Mouse (Mus musculus) adipocyte (in vitro differentiated cells): ENCODE results near the gene Mtrr.

Source experiments
- DNase-seq: peaks from one replicate; pipeline ENCODE4 v3.0.0-alpha.2; 2016; ENCODE audit warnings: low spot score

The Mtrr gene

GRCm38 (mm10) chr13:68581747-68582516, at the start of gene Mtrr, which contains the start of gene Fastkd3:
Mtrr (minus strand) TSS chr13:68582149.
Fastkd3 (plus strand) TSS chr13:68582234.
- peak; percentile 88 for DNase-seq

DNA sequence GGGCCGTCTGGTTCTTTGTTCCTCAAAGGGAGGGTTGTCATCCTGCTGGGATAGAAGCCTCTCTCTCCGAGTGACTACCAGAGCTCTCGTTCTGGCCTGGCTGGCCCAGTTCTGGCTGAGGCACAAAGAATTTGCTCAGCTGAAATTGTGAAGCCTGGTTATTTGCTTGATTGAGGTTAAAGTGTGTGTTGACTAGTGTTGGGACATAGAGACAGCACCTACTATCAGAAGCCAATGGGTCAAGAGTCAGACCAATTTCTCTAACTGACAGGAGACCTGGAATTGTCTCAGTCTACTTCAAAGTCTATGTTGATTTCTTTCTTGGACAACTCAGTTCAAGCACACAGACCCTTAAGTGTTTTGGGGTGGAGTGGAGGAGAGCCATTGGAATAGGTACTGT, 45.1 kb upstream of the Mtrr start:
- no peak for DNase-seq

DNA sequence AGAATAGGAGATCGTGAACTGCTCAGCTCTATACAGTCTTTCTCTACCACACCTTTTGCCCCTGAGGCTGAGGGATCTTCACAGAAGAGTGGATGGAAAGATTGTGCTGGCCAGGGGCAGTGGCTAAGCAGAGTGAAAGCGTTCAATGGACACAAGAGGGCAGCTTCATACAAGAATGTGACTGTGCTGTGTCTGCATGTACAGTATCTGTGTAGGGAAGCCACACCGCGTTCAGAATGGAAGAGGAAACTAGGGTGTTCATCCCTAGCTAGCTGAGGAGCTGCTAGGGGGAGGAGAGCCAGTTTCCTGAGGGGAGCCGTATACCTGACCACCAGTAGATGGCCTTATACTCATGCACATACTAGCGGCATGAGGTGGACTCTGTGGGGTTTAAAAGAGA, 40.8 kb upstream of the Mtrr start:
- DNase-seq: no peak

- DNase-seq: no peak
Observed at GRCm38 (mm10) chr13:68607652-68608405, 25.9 kb upstream of the Mtrr start.

- DNase-seq: no peak
Observed at GRCm38 (mm10) chr13:68605689-68606126, 23.8 kb upstream of the Mtrr start.

DNA sequence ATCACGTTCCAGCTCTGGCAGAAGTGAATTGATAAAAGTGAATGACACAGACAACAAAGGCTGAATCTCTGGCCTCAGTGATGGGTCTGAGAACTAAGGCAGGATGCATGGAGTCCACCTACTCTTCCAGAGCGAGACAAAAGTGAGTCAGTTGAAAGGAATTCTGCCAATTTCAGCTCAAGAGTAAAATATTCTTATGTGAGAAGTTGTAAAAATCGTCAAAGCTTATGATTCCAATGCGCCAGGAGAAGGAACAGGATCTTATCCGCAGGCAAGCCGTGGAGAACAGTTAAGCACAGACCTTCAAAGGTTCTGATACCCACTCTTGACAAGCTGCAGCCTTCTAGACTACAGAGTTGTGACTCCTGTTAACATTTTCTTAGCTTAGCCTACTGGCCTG, 21.1 kb upstream of the Mtrr start:
- DNase-seq: no peak

DNA sequence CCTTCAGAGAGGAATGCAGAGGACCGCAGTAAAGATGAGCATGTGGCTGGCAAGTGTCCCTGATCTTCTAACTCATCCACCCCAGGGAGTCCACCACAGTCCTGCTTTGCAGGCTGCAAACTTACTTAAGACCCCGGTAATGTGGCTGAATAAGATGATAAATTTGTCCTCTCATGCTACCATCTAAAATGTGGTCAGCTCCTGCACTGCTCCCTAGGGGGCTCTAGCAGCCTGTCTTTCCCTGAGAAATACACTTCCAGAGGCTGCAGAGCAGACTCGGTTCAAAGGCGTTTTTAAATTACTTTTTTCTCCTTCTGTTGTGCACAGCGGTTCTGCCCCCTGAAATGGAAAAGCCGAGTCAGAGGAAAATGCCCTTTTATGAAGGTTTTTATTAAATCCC, 19.2 kb upstream of the Mtrr start:
- DNase-seq: no peak

GRCm38 (mm10) chr13:68598953-68599352, 17.0 kb upstream of the Mtrr start:
- no peak for DNase-seq

GRCm38 (mm10) chr13:68597667-68598066, 15.7 kb upstream of the Mtrr start:
- no peak for DNase-seq

DNA sequence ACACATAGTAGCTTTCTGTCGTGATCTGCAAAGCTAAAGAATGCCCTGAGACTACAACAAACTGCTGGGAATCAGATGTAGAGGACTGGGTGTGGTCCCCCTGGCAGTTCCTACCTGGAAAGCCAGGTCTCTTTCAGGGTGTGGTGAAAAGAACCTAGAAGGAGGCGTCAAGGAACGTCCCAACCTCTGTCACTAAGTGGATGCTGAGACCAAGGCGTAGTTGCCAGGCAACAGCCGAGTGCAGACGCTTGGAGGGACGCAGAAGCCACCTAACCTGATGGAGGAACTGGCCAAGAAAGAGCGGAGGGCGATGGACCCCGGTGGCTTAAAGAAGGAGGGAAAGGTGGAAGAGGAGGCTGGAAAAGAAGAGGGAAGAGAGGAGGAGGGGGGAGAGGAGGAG, 15.2 kb upstream of the Mtrr start, which contains the start of gene 1700001L19Rik:
Gene 1700001L19Rik, plus strand, starts transcription at position 223 of the 400 bp plus-strand sequence.
- no peak for DNase-seq

GRCm38 (mm10) chr13:68593797-68594196, 11.8 kb upstream of the Mtrr start:
- peak; percentile 63 for DNase-seq

GRCm38 (mm10) chr13:68588352-68588751, 6.4 kb upstream of the Mtrr start:
- no peak for DNase-seq

DNA sequence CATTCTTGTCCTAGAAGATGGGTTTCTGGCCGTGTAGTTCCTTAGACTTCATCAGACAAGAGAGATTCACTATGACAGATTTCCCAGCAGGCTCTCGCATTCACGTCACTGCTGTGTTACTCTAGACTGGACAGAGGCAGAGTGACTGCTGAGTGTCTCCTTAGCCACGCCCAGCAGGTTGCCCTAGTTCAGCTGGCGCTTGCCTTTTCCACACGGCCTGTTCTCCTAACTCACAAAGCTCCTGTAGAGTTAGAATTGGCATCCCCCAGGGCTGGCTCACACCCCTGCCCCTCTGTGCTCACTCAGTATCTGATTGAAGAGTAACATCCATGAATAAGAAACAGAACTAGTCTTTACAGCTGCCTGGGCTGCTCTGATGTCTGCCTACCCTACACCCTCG, 3.5 kb upstream of the Mtrr start:
- DNase-seq: no peak

DNA sequence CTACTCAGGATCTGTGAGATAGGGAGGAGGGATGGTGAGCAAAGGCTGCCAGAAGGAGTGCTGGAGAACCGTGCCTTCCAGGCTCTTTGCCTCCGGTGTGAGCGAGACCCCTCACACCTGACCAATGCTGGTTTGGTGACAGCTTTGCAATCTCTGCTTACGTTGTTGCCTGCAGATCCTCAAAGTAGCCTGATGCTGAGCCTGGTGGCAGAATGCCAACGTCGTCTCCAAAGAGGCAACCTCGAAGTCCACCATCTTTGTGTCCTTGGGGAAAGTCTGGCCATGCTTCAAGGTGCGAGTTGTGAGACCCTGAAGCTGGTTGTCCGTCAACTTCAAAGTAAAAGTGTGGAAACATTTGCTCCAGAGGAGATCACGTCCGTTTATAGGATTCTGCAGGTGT, 2.0 kb upstream of the Mtrr start:
- no peak for DNase-seq

- peak; percentile 17 for DNase-seq
Observed at GRCm38 (mm10) chr13:68582517-68582780, 500 bp upstream of the Mtrr start.

GRCm38 (mm10) chr13:68581086-68581740, 736 bp downstream of the Mtrr start:
- DNase-seq: no peak

DNA sequence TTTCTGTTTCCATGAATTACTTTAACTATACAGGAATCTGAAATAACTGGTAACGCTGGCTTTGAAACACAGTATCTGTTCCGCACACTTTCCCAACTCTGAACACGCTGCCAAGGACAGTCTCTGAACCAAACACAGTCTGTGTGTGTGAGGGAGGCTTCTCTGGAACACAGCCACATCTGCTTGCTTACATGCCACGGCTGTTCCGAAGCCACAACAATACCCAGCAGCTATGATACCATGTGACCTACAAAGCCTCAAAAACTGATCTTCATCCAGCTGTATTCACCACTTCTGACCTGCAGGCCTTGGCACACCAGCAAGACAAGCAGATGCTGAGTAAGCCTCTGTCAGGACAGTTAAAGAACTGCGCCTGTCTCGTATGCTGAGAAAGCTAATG, 4.0 kb downstream of the Mtrr start:
- DNase-seq: peak; percentile 42

GRCm38 (mm10) chr13:68574398-68574797, 7.6 kb downstream of the Mtrr start:
- DNase-seq: no peak

DNA sequence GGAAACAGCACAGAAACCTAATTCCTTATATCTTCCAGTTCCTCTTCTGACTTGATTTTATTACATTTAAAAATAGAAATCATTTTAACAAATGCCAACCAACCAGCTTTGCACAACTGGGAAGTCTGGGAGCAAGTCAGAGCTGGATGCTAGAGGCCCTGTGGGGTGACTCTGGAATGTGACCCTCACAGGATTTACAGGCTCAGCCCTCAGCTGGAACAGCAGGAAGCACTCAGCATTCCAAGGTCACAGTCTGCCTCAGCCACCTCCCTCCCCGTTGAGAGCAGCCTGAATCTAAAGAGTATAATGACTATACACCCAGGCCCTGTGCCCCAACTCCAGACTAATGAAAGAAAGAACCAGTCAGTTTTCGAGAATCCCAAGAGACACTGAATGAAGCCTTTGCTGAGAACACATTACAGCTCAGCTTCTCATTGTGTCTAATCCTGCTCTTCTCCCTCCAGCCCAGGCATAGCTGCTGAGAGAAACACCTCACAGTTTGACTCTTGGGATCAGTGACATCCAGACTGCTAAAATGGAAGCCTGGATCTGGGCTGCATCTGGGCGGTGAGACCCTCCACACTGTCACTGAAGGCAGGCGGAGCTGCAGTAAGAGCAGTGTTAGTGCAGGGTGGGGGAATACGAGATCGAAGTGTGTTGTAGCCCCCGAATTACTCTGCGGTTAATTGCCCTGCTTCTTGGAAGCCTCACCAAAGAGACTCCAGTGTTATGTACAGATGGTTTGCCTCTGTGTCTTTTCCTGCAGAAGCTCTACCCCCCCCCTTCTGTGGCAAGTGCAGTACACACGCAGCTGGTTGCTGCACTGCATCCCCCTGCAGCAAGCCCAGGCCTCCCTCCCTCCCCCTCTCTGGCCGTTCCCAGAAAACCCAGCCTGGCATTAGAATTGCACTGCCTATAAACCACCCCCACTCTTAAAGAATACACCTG, 8.7 kb downstream of the Mtrr start:
- DNase-seq: no peak

DNA sequence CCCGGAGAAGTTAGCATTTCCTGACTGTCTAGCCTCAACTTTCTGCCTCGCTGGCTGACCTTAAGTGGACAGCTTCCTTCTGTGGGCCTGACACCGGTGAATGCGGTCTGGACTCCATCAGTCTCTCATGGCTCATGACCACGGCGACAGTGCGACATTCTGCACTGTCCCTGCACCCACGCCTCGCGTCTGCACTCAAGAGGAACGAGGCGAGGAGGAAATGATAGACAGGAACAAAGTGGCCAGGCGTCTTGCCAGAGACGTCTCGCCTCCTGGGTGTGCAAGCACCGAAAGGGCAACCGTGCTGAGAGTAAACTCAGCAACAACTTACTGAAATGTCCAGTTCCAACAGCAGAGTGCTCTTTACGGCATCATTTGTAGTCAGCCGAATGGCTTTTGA, 9.7 kb downstream of the Mtrr start:
- no peak for DNase-seq

GRCm38 (mm10) chr13:68569589-68570336, 12.2 kb downstream of the Mtrr start:
- DNase-seq: peak; percentile 78
